Mouse (Mus musculus) spleen, adult 18-20 months (tissue): ENCODE results near the gene Homer3.

ENCODE experiments used
- DNase-seq, 2 experiments: peaks; one replicate each; pipeline ENCODE4 v3.0.0; 2022; ENCODE audit warnings: mixed read lengths in 2 of 2

The Homer3 gene

DNA sequence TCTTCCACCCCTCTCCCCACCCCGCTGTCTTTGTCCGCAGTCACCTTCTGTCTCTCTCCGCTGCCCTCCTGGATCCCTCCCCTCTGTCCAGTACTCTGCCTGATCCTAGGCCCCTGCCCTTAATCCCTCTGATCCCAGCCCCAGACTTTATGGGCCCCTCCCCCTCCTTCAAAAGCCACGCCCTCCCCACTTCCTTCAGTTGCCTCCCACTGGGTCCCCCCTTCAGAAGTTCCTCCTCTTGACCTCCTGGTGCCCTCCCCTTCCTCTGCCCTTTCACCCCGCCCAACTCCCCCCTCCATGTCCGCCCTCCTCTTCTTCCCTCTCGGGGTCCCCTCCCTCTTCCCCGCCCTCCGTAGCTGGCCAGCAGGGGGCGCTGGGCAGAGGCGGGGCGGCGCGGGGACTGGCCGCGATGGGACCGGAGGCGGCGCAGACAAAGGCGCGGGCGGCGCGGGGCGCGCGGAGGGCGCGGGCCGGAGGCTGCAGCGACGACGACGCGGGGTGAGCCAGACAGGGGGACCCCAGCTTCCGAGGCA lies at the start of gene Homer3:
Gene Homer3, plus strand, starts transcription at position 225 of the 533 bp plus-strand sequence.
- DNase-seq, result peak; percentile 89 to 90

DNA sequence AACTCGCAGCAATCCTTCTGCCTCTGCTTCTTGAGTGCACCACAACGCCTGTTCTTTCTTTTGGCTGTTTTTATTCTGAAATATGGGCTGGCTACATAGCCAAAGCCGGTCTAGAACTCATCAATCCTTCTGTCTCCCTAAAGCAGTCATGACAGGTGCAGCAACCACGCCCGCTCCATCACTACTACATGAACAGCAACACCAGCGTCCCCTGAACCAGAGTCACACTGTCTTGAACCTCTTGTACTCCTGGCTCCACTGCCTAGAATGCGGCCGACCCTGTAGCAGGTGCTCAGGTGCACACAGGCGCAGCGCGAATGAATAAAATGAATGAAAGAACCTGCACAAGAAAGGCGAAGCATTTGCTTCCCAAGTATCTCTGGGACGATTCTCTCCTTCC lies 49.0 kb upstream of the Homer3 start:
- no peak for DNase-seq

DNA sequence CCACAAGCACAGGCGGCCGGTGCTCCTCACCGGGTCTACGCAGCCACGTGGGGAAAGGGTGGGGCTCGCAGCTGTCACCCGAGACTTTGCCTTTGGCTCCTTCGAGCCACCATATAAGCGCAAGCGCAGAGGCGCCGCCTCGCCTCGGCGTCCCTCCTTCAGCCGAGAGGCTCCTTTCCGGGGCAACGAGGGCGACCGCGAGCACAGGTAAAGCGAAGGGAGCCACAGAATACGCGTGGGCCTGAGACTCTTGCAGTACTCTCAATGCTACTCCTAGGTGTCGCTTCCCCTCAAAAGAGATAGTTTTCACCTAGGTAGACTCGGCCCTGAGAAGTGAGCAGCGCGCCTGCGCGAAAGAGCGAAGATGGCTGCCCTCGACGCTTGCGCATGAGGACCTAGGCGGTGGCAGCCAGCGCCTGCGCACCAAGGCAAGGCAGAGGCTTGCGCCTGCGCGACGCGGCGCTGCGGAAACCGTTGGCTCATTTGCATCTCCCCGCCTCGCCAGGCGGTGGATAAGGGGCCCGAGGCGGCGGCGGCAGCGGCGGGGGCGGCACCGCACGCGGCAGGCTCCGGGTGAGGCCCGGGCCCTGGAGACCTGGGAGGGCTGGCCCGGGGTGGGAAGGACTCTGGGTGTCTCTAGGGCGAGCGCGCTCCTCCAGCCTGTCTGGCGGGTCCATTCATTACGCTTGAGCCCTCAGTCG lies 48.4 kb upstream of the Homer3 start, which contains the start of the genes Sugp2 and Armc6:
Gene Sugp2, plus strand, starts transcription at position 147 of the 701 bp plus-strand sequence.
Gene Armc6, minus strand, starts transcription at position 387 of the 701 bp plus-strand sequence.
- peak; percentile 91 to 93 for DNase-seq

DNA sequence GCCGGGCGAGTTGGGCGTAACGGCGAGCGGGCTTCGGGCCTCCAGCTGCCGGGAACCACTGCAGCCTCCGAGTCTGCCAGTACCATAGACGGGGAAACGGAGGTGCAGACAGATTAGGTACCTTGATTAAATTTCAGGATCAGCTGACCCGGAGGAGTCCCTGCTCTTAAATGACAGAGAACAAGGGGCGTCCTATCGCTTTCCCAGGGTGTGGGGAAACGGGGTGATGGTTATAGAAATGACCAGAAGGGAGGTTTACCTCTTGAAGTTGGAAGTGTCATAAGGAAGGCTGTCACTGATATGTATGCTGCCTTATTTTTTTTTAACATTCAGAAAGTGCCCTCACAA lies 47.9 kb upstream of the Homer3 start:
- DNase-seq, result no peak

DNA sequence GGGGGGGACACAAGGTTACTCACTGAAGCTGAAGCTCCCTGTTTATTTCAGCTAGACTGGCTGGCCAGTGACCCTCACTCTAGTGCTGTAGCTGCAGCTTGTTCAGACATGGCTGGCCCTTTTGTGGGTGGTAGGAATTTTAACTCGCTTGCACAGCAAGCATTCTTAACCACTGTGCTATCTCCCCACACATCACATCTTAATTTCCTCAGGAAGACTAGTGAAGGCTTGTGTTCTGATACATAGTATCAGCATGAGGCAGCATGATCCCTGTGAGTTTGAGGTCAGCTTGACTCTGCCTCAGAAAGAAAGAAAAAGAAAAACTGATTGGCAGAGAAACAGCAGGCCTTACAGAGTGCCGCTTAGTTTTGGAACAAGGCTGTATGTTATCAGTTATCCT lies 44.8 kb upstream of the Homer3 start:
- no peak for DNase-seq

DNA sequence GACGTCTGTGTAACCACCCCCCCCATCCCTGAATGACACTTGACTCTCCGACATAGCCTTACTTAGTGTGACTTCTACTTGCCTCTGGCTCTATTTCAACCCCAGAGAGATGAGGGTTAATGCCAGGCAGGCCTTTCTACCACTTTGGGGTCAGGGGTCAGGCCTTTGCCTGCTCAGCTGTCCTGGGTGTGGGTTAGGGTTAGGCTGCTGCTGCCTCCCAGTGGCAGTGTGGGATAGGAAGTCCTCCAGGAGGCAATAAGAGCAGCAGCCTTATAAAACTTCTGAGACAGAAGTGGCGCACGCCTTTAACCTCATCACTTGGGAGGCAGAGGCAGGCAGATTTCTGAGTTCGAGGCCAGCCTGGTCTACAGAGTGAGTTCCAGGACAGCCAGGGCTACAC lies 42.0 kb upstream of the Homer3 start:
- no peak for DNase-seq

DNA sequence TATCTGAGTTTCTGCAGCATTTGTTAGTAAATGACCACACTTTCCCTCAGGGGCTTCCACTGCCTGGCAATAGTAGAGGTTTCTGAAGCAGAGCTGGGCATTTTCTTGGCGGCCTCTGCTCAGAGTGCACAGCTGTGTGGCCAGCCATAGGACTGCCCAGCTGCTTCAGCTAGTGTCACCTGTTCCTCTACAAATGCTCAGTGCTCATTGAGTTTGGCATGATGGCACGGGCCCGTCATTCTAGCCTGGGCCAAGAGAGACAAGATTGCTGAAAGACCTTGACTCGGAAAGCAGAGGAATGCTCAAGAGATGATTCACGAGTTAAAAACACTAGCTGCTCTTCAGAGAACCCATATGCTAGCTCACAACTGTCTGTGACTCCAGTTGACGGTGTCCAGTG lies 36.0 kb upstream of the Homer3 start:
- DNase-seq, result no peak

DNA sequence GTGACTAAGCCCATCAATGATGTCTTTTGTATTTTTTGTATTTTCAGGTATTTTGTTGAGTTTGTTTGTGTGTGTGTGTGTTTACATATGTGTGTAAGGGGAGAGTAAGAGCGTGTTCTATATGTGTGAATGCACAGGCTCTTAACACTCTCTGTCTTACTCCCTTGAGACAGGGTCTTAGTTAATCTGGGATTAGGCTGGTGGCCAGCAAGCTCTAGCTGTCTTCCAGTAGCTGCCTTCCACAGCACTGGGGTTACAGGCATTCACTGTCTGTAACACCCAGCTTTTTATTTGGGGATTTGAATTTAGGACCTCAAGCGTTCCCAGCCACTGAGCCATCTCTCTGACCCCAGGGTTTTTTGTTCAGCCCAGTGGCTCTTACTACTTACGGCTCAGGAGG lies 34.8 kb upstream of the Homer3 start:
- DNase-seq, result no peak

DNA sequence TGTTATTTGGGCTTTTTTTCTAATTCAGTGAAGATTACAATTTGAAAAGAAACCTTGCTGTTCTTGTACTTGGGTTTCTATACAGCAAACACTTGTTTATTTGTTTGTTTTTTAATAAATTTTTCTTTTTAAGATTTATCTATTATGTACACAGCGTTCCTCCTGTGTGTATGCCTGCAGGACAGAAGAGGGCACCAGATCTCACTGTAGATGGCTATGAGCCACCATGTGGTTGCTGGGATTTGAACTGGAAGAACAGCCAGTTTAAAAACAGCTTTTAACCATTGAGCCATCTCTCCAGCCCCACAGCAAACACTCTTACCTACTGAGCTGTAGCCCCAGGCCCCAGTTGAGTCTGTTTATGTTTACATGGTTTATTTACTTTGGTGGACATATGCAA lies 28.0 kb upstream of the Homer3 start:
- no peak for DNase-seq

DNA sequence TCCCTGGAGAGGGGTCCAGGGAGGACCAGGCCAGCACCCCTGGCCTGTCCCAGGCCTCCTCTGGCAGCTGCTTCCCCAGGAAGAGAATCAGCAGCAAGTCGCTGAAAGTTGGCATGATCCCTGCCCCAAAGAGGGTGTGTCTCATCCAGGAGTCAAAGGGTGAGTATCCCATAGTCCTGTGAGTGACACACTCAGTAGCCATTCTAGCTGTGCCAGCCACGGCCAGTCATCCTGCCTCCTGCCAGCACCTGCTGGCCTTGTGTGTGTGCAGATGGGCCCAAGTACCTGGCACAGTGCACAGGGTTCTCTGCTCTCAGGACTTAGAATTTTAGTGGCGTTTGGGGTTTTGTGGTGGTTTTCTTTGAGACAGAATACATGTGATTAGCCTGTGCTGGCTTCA lies 25.2 kb upstream of the Homer3 start:
- DNase-seq, result no peak

DNA sequence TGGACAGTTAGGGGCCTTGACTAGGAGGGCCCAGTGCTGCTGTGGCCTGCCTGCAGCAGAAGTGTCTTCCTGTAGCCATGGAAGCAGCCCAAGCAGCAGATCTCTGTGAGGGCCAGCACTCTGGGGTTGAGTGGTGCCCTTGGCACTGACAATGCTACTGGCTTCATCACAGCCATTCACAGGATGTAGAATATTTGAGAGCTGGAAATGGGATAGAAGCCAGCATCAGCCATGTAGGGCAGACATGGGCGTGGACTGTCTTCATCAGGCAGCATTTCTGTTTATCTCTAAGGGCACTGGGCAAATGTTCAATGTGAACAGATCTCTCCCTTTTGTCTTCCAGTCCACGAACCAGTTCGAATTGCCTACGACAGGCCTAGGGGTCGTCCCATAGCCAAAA lies 24.0 kb upstream of the Homer3 start:
- no peak for DNase-seq

DNA sequence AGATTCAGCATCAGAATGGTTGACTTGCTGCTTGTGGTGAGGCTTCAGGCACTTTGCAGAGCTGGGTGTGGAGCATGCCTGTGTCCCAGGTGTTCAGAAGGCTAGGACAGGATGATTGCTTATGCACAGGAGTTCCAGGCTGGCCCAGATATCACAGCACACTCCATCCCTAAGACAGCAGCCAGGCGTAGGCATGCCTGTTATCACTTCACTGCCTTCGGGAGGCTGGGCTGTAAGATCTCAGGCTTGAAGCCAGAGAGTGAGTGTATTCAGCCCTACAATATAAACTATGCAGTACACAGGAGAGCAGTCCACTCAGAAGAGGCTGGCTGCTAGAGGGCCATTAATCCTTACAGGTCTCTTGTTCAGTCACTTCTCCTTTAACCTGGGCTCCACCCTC lies 23.6 kb upstream of the Homer3 start:
- DNase-seq, result no peak

DNA sequence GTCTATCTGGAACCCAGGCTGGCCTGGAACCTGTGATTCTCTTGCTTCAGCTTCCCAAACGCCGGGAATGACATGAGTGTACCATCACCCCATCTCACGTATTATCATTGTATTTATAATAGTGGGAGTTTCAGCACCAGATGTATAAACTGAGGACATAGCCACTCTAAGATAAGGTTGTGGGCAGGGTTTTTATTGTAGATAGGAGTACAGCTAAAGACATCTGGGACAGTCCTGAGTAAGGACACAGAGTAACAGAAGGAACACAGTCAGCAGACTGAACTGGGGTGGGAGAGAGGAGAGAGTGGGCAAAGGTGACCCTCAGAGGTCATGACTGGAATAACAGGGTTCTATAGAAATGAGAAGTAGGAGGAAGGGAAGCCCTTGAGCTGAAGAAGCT lies 15.0 kb upstream of the Homer3 start:
- DNase-seq, result no peak

DNA sequence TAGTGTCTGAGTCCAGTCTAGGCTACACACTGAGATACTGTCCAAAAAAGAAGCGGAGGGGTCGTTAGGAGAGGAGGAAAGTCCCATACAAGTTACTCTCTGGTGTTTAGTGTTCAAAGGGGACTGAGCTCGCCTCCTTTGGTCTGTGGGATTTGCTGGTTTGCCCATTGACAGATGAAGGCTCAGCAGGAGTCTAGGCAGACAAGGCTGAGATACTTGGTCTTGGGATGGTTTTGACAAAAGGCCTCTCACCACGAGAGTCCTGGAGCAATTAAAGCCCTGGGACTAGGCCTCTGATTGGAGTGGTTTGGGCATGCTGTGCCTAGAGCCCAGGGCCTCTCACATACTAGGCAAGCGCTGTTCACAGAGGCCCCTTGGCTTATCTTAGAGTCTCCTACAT lies 14.3 kb upstream of the Homer3 start:
- no peak for DNase-seq

DNA sequence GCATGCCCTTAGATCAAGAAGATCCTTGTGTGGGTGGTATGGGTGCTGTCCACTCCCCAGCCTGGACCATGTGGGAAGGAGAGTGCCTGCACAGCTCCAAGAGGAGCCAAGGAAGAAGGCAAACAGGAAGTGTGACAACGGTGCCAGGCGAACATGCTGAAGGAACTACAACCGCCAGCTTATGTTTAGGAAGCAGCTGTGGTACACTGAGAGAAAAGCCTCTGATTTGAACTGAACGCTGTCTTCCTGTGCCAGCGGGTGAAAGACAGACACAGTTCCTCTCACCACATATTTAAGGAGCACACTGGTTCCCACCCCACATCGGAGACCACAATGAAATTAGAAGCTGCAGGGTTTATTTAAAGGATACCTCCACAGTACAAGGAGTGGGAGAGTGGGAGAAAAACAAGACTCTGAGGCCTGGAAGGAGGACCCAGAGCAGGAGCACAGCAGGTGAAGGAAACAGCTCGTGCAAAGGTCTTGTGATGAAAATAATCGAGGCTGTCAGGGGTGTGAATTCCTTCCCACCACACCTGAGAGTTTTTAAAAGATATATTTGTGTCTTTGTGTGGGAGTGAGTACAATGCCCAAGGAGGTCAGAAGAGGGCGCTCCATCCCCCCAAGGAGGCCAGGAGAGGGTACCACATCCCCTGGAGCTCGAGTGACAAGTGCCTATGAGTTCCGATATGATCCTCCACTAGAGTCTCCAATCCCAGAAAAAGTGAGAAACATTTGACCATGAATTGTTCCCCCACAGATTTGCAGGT lies 13.6 kb upstream of the Homer3 start:
- DNase-seq, result peak in 1 of 2 experiments; percentile 15

DNA sequence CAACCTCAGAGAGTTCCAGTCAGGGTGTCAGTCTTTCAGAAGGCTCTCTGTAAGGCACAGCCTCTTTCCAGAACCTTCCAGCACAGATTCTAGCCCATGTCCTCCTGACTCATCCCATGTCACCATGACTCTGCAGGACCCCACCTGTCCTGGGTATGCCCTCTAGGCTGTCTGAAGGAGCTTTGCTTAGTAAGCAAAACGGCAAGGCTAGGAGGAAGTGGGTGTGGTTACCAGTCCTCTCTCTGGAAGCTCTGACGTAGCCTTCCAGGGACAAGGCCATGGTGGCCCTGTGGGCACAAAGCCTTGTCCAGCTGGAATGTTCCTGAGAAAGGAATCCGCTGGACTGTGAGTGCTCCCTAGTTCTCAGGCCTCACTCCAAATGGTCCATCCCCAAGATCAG lies 9.7 kb upstream of the Homer3 start:
- DNase-seq, result no peak

DNA sequence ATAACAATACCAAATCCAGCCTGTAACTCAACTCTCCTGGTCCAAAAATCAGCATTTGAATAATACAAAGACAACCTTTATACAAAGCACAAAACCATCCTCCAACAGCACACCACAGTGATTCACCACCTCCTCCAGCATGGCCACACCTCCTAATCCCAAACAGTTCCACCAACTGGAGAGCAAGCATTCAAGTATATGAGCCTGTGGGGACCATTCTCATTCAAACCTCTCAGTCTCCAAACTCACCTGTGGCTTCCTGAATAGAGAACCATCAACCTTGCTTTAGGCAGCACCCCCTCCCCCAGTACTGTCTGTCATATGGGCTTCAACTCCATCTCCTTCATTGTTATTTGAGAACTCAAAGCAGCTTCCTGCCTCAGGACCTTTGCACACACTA lies 8.3 kb upstream of the Homer3 start:
- DNase-seq, result no peak

DNA sequence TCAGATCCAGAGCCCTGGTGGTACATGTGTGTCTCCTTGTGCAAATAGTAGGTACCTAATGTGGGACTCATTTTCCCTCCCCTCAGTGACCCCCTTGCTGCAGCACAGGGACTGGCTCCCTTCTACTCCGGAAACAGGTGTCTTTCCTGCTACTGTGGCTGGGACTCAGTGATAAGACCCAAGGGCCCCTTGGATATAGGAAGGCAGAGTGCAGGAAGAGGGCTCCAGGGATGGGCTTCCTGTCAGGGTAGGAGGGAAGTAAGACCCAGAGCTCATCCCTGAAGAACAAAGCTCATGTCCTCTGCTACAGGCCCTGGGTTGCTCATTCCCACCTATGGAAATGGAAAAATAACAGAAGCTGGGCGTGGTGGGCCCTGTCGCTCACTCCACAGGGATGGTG lies 6.2 kb upstream of the Homer3 start:
- no peak for DNase-seq

DNA sequence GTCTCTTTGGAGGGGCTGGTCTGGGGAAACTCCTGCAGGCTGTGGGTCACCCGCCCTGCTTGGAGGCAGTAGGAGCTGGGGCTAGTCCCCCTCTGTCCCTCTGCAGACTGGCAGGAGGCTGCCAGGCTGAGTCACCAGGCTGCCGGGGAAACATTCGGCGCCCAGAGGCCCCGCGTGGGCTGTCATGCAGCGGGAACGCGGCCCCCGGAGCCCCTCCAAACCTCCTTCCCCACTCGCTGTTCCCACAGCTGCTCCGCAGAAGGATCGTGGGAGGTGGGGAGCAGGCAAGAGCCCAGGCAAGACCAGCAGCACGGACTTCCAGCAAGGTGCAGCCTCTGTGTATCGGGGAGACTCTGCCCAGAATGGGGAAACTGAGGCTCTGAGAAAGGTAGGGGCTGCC lies 4.5 kb upstream of the Homer3 start:
- DNase-seq, result no peak

DNA sequence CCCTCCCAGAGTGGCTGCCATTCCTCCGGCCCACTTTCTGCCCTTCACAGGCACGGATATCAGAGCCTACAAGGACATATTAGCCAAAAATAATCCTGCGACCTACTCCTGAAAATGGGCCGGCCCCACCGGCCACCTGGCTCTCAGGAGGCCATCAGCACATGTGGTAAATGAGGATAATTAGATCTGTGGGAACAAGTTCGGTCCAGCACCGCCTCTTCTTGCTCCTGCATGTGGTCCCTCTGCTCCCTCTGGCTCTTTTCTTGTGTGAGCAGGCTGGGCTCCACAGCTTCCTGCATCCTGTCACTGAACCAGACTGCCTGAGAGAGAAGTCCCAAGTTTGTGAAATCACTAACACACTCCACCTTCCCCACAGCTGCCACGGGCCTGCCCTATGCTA lies 3.4 kb upstream of the Homer3 start:
- no peak for DNase-seq

DNA sequence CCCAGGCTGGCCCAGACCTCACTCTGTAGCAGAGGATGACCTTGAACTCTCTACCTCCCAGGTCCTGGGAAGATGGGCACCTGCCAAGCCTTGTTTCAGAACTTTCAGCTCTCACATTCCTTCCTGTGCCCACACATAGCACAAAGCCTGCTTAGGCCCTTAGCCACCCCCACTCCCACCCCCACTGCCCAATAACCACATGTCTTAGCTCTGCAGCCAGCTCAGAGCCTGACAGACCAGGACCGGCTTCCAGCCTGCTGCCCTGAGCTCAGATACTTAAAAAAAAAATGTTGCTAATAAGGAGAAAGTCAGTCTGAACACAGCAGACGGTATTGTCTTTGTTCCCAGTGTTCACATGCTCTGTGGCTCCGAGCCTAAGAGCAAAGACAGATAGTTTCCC lies 1.6 kb upstream of the Homer3 start:
- no peak for DNase-seq

DNA sequence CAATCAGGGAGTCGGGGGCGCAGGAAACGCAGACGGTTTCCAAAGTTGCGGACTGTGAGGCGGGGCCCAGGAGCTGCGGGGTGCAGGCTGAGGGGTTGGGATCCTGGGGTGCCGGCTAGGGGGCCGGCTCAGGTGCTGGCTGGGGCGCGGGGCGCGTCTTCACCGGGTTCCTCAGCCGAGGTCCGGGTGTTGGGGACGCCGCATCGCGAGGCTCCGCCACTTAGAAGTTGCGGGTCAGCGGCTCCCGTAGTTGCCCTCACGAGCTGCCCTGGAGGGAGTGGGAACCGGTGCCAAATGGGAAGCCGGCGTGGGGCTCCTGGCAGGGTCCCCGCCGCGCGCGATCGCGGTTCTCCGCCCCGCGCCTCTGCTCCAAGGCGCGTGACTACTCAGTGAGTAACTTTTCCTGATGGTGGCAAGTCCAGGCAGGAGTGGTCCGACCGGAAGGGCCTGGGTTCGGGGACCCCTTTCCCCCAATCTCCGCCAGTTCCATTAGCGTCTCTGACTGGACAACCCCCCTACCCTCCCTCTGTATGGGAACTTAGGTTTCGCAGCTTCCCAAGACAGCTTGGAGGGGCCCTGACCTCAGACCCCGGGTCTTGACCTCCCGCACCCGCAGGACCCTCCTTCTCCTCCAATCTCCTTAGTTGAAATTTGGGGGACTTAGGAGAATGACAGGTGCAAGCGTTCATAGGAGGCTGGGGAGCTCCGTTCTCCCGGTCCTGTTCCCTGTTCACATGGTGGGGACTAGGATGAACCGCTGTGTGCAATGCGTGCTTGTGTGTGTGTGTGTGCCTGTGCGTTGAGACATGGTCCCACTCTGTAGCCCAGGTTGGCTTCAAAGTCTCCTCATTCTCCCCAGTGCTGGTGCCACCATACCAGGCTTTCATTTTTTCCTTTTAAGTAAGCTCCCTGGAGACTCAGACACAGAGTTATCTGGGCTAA lies 780 bp downstream of the Homer3 start:
- DNase-seq, result no peak

DNA sequence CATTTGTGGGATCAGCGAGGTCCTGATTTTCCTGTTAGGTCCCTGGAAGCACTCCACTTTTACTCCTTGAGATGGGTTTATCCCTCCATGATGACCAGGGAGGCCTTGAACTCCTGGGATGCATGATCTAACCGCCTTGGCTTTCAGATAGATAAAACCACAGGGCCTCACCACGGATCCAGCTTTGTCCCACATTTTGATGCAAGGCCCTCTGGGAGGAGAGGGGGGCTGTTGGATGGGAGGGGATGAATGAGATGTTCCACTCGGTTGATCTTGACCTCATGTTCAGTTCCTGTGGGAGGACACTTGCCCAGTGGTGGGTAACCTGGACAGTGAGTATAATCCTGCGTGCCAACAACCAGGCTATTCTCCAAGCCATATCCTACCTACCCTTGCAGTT lies 1.8 kb downstream of the Homer3 start:
- DNase-seq, result no peak
